Mouse (Mus musculus) midbrain, embryonic 14.5 days (tissue): ENCODE results near the gene Sdcbp2. TPM values are rescaled to one million over a fixed set of nuclear protein-coding genes. Genes with fewer than 3 reads are reported as not detected.

ENCODE experiments used
- ATAC-seq: fragments of 200-750 bp; cut with Nextera tagmentation; 2 replicates; pipeline ENCODE4 v1.8.0; 2017; ENCODE audit warnings: moderate number of reproducible peaks, moderate library complexity; ENCODE audit not compliant: low FRiP score, low TSS enrichment
- DNase-seq: peaks from one replicate; pipeline ENCODE4 v3.0.0-alpha.2; 2015
- H3K27ac ChIP-seq: fragments of 300-500 bp; sonication (generic); replicated peaks from 2 replicates; pipeline ENCODE4 v1.5.1; 2014; ENCODE audit warnings: mild to moderate bottlenecking, low read depth, low read length, moderate library complexity
- H3K27me3 ChIP-seq: fragments of 300-500 bp; sonication (generic); 2 replicates; pipeline ENCODE4 v1.6.1; 2014; ENCODE audit warnings: low read length, control low read depth, mixed read lengths; ENCODE audit not compliant: control insufficient read depth, insufficient read depth
- H3K36me3 ChIP-seq: fragments of 300-500 bp; sonication (generic); 2 replicates; pipeline ENCODE4 v1.6.1; 2014; ENCODE audit warnings: low read length, control low read depth; ENCODE audit not compliant: control insufficient read depth, insufficient read depth
- H3K4me1 ChIP-seq: fragments of 300-500 bp; sonication (generic); 2 replicates; pipeline ENCODE4 v1.6.1; 2014; ENCODE audit warnings: mild to moderate bottlenecking, antibody characterized with exemption, low read length, control low read depth; ENCODE audit not compliant: control insufficient read depth, insufficient read depth
- H3K4me2 ChIP-seq: fragments of 300-500 bp; sonication (generic); 2 replicates; pipeline ENCODE4 v1.6.1; 2014; ENCODE audit warnings: mild to moderate bottlenecking, low read length, moderate library complexity
- H3K4me3 ChIP-seq: fragments of 300-500 bp; sonication (generic); replicated peaks from 2 replicates; pipeline ENCODE4 v1.5.1; 2014; ENCODE audit warnings: low read depth, low read length
- H3K9ac ChIP-seq: fragments of 300-500 bp; sonication (generic); replicated peaks from 2 replicates; pipeline ENCODE4 v1.6.1; 2014; ENCODE audit warnings: mild to moderate bottlenecking, low read length, moderate library complexity
- H3K9me3 ChIP-seq: fragments of 300-500 bp; sonication (generic); 2 replicates; pipeline ENCODE4 v1.6.1; 2016; ENCODE audit warnings: low read length, control low read depth, mixed read lengths; ENCODE audit not compliant: control insufficient read depth
- WGBS: fragments of 180-500 bp; shearing (Covaris S2); extraction: QIAGEN DNeasy Blood & Tissue Kit; methylation state at CpG from one replicate; pipeline ENCODE4 v1.1.7; 2014; 5-methylcytosine and 5-hydroxymethylcytosine counted together
- polyA plus RNA-seq: library from polyadenylated mRNA; unstranded; fragments of >200 nt; fragmentation: Nextera tagmentation; extraction: Ambion mirVana; gene quantifications from 2 replicates; pipeline ENCODE4 v1.2.1, GENCODE M21; 2014

The Sdcbp2 gene
- polyA plus RNA-seq, 1 experiment from 2014 or later: 0.50 TPM

GRCm38 (mm10) chr2:151564006-151564405 lies 8.4 kb upstream of the Sdcbp2 start:
- peaks cover 53% of the 10 kb centered on the region for H3K36me3 ChIP-seq
- no peak for ATAC-seq
- whole genome bisulfite sequencing: 93% methylated on average over 1 of the region's 1 CpGs

GRCm38 (mm10) chr2:151564986-151565385 lies 7.4 kb upstream of the Sdcbp2 start:
- H3K27ac ChIP-seq: no peak overlapping the region
- H3K27me3 ChIP-seq: no peaks in the 10 kb centered on the region
- WGBS: 82% methylated on average over 3 of the region's 3 CpGs
- H3K9me3 ChIP-seq: no peaks in the 10 kb centered on the region
- ATAC-seq (no peak), DNase-seq (no peak)
- no peak overlapping the region for H3K9ac ChIP-seq
- H3K4me2 ChIP-seq: no peak overlapping the region
- H3K36me3 ChIP-seq: peaks cover 43% of the 10 kb centered on the region
- H3K4me1 ChIP-seq: no peaks in the 10 kb centered on the region
- H3K4me3 ChIP-seq: no peak overlapping the region

More at GRCm38 (mm10) chr2:151564006-151564405, 8.4 kb upstream of the Sdcbp2 start:
- Histone ChIP-seq H3K4me1 (no peaks in the 10 kb centered on the region), H3K27ac (no peak overlapping the region), H3K4me2 (no peak overlapping the region), H3K9ac (no peak overlapping the region), H3K27me3 (no peaks in the 10 kb centered on the region), H3K9me3 (no peaks in the 10 kb centered on the region), H3K4me3 (no peak overlapping the region)
- DNase-seq: no peak

GRCm38 (mm10) chr2:151566856-151567255 lies 5.6 kb upstream of the Sdcbp2 start:
- Histone ChIP-seq H3K36me3 (peaks cover 30% of the 10 kb centered on the region), H3K4me1 (no peaks in the 10 kb centered on the region), H3K9ac (no peak overlapping the region), H3K27me3 (no peaks in the 10 kb centered on the region), H3K9me3 (no peaks in the 10 kb centered on the region), H3K4me2 (no peak overlapping the region), H3K4me3 (no peak overlapping the region), H3K27ac (no peak overlapping the region)
- no peak for ATAC-seq
- WGBS: 91% methylated on average over 6 of the region's 6 CpGs
- DNase-seq: no peak

DNA sequence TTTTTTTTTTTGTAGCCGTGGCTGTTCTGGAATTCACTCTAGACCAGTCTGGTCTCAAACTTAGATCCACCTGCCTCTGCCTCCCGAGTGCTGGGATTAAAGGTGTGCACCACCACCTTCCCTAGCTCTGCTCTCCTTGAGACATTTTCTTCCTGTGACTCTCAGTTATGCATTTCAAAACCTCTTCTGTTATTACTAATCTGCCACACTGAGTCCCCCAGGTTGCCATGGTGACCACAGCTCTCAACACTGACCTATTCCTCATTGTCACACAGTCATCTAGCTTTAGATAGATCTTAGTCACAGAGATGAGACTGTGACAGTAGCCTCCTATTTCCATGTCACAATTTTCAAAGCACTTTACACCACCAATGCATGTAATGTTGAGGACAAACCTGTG lies 3.0 kb upstream of the Sdcbp2 start:
- H3K4me3 ChIP-seq: no peak overlapping the region
- H3K4me1 ChIP-seq: no peaks in the 10 kb centered on the region
- no peak for ATAC-seq
- H3K4me2 ChIP-seq: no peak overlapping the region
- no peak overlapping the region for H3K9ac ChIP-seq
- DNase-seq: peak; percentile 3
- no peaks in the 10 kb centered on the region for H3K9me3 ChIP-seq
- no peak overlapping the region for H3K27ac ChIP-seq
- peaks cover 9% of the 10 kb centered on the region for H3K36me3 ChIP-seq
- no peaks in the 10 kb centered on the region for H3K27me3 ChIP-seq
- 74% methylated on average over 2 of the region's 2 CpGs for WGBS

DNA sequence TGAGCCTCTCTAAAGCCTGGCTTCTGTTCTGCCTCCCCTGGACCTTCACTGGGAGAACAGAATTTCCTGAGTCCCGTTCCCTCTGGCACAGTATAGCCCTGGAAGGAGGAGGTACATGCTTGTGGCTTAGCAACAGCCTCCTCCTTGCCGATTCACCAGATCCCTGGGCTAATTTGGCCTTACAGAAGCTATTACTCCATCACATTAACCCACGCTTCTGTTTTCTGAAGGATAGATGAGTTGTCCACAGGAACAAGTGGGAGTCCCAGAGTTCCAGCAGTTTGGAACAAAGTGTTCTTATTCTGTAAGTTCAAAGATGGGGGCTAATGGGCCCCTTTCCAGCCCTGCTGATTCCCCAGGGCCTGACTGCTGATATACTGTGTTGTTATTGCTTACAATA lies 1.2 kb downstream of the Sdcbp2 start:
- Histone ChIP-seq H3K36me3 (no peaks in the 10 kb centered on the region), H3K9me3 (no peaks in the 10 kb centered on the region), H3K27ac (no peak overlapping the region), H3K27me3 (no peaks in the 10 kb centered on the region), H3K4me2 (no peak overlapping the region), H3K9ac (no peak overlapping the region), H3K4me1 (peaks cover 9% of the 10 kb centered on the region), H3K4me3 (no peak overlapping the region)
- ATAC-seq (no peak), DNase-seq (no peak)
- 67% methylated on average over 3 of the region's 3 CpGs for WGBS

DNA sequence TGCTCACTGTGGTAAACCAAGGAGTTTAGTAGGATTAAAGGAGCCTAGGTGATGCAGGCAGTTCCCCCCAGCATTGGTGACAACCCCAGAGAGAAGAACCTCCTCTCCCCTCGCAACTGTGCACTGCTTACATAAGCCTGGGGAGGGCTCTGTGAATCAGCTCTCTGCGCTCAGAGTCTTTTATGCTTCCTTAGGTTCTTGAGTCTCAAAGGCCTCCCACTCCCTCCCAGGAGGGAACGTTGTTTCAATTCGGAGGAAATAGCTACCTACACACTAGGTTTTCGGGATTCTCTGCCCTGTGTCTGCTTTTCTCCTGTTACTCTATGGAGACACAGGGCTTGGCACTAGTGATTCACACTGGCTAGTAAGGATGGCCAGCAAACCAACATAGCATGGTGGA lies 2.2 kb downstream of the Sdcbp2 start:
- no peak for DNase-seq
- Histone ChIP-seq H3K9me3 (no peaks in the 10 kb centered on the region), H3K27me3 (no peaks in the 10 kb centered on the region), H3K36me3 (no peaks in the 10 kb centered on the region), H3K4me3 (no peak overlapping the region), H3K9ac (no peak overlapping the region), H3K4me2 (no peak overlapping the region), H3K4me1 (peaks cover 9% of the 10 kb centered on the region), H3K27ac (no peak overlapping the region)
- 56% methylated on average over 5 of the region's 5 CpGs for WGBS
- ATAC-seq: no peak

- Histone ChIP-seq H3K27me3 (no peaks in the 10 kb centered on the region), H3K27ac (peak overlapping the region; percentile 86), H3K4me1 (peaks cover 9% of the 10 kb centered on the region), H3K9me3 (no peaks in the 10 kb centered on the region), H3K9ac (peak overlapping the region; percentile 65), H3K36me3 (no peaks in the 10 kb centered on the region), H3K4me2 (peak overlapping the region; percentile 85), H3K4me3 (peak overlapping the region; percentile 44)
- peak; percentile 81 for DNase-seq
- WGBS: 20% methylated on average over 7 of the region's 7 CpGs
- no peak; the same call in none of the 2 replicates for ATAC-seq
Observed at GRCm38 (mm10) chr2:151575119-151575698, 2.8 kb downstream of the Sdcbp2 start.

- Histone ChIP-seq H3K4me1 (peaks cover 9% of the 10 kb centered on the region), H3K9me3 (no peaks in the 10 kb centered on the region), H3K9ac (peak overlapping the region; percentile 65), H3K4me2 (peak overlapping the region; percentile 85), H3K27me3 (no peaks in the 10 kb centered on the region), H3K27ac (peak overlapping the region; percentile 86), H3K36me3 (no peaks in the 10 kb centered on the region), H3K4me3 (peak overlapping the region; percentile 44)
- peak; percentile 92 for ATAC-seq
- WGBS: 1% methylated on average over 38 of the region's 38 CpGs
- DNase-seq: peak; percentile 97
Observed at GRCm38 (mm10) chr2:151575699-151576389, 3.4 kb downstream of the Sdcbp2 start.

GRCm38 (mm10) chr2:151579183-151579582 lies 6.8 kb downstream of the Sdcbp2 start:
- Histone ChIP-seq H3K4me2 (no peak overlapping the region), H3K27me3 (no peaks in the 10 kb centered on the region), H3K27ac (no peak overlapping the region), H3K36me3 (no peaks in the 10 kb centered on the region), H3K9me3 (no peaks in the 10 kb centered on the region), H3K4me1 (peaks cover 9% of the 10 kb centered on the region), H3K9ac (no peak overlapping the region), H3K4me3 (no peak overlapping the region)
- WGBS: 87% methylated on average over 4 of the region's 4 CpGs
- DNase-seq: no peak
- ATAC-seq: no peak
